Mouse (Mus musculus) C2C12 (cell line): ENCODE measurements around the gene Lipc. TPM values are rescaled to one million over a fixed set of nuclear protein-coding genes. Genes with fewer than 3 reads are reported as not detected.

Experiments
- H3K27me3 ChIP-seq: one replicate; pipeline ENCODE4 v1.6.1; 2011; ENCODE audit not compliant: control insufficient read depth, insufficient read depth, insufficient read length
- H3K36me3 ChIP-seq: one replicate; pipeline ENCODE4 v1.6.1; 2011; ENCODE audit not compliant: control insufficient read depth, insufficient read depth
- H3K4me3 ChIP-seq: one replicate; pipeline ENCODE4 v1.5.1; 2011; ENCODE audit warnings: mild to moderate bottlenecking, control low read depth; ENCODE audit not compliant: poor library complexity, insufficient read depth, severe bottlenecking
- H3K79me2 ChIP-seq: one replicate; pipeline ENCODE4 v1.6.1; 2011; ENCODE audit not compliant: control insufficient read depth, insufficient read depth
- H3K79me3 ChIP-seq: one replicate; pipeline ENCODE4 v1.6.1; 2011; ENCODE audit warnings: low read depth, control low read depth
- H3ac ChIP-seq: one replicate; pipeline ENCODE3; 2011; ENCODE audit warnings: low read depth; ENCODE audit not compliant: control insufficient read depth, insufficient read length
- CEBPB ChIP-seq: IDR thresholded peaks from one replicate; pipeline ENCODE4 v1.6.1; 2011; ENCODE audit warnings: low read depth, mild to moderate bottlenecking, control low read depth, moderate library complexity
- CTCF ChIP-seq: IDR thresholded peaks from one replicate; pipeline ENCODE4 v1.5.1; 2011; ENCODE audit not compliant: control insufficient read depth, insufficient read depth, insufficient read length
- FOSL1 ChIP-seq: IDR thresholded peaks from one replicate; pipeline ENCODE4 v1.8.0; 2011; ENCODE audit warnings: mild to moderate bottlenecking, low read length; ENCODE audit not compliant: poor library complexity, insufficient read depth, severe bottlenecking
- MAX ChIP-seq: IDR thresholded peaks from one replicate; pipeline ENCODE4 v1.6.1; 2011; ENCODE audit warnings: mild to moderate bottlenecking, control low read depth
- MYOD1 ChIP-seq: IDR thresholded peaks from one replicate; pipeline ENCODE4 v1.6.1; 2011; ENCODE audit warnings: low read depth; ENCODE audit not compliant: control insufficient read depth, insufficient read length
- MYOG ChIP-seq: IDR thresholded peaks from one replicate; pipeline ENCODE4 v1.6.1; 2011; ENCODE audit not compliant: control insufficient read depth, insufficient read length; ENCODE audit errors: extremely low read depth
- USF1 ChIP-seq: IDR thresholded peaks from one replicate; pipeline ENCODE4 v1.6.1; 2011; ENCODE audit warnings: low read depth, mild to moderate bottlenecking, control low read depth, moderate library complexity
- polyA plus RNA-seq: library from polyadenylated mRNA; unstranded; fragments of >200 nt; fragmentation: generic; extraction: Trizol; gene quantifications from one replicate; pipeline ENCODE4 v1.2.1, GENCODE M21; 2012; ENCODE audit warnings: missing spikeins

Gene Lipc
- polyA plus RNA-seq, 1 experiment, result not detected

DNA sequence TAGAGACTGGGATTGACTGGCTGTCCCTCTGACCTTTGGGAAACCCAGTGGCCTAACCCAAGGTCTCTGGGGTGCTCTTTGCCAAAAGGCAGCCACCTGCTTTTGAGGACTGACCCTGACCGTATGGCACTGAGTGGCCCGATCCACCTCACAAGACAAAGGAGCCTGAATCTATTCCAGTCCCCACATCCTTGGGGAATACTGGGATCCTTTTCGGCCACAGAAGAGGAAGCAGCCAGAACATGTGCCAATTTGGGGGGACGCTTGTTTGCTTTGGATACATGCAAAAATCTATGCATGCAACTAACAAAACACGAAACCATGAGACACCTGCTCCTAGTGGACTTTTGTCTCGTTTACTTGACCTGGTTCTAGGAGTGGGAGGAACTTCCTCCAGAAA lies 41.7 kb downstream of the Lipc start:
- H3K36me3 ChIP-seq, result no peaks in the 10 kb centered on the region
- TF ChIP-seq MAX (no peak), USF1 (no peak), FOSL1 (no peak), CEBPB (no peak), CTCF (no peak), MYOD1 (no peak), MYOG (no peak)
- H3K4me3 ChIP-seq, result no peak overlapping the region

GRCm38 (mm10) chr9:70902821-70903730 lies 49.0 kb downstream of the Lipc start:
- Histone ChIP-seq H3K27me3 (no peaks in the 10 kb centered on the region), H3ac (no peak overlapping the region), H3K36me3 (no peaks in the 10 kb centered on the region), H3K79me2 (no peaks in the 10 kb centered on the region), H3K4me3 (no peak overlapping the region), H3K79me3 (no peaks in the 10 kb centered on the region)
- TF ChIP-seq CEBPB (no peak), USF1 (no peak), FOSL1 (no peak), CTCF (no peak), MYOG (no peak), MAX (no peak), MYOD1 (no peak)

More for the DNA sequence above, 41.7 kb downstream of the Lipc start:
- Histone ChIP-seq H3K79me2 (no peaks in the 10 kb centered on the region), H3K27me3 (peaks cover 3% of the 10 kb centered on the region), H3ac (no peak overlapping the region), H3K79me3 (no peaks in the 10 kb centered on the region)

GRCm38 (mm10) chr9:70894201-70894600 lies 57.8 kb downstream of the Lipc start:
- no peaks in the 10 kb centered on the region for H3K36me3 ChIP-seq
- H3ac ChIP-seq, result no peak overlapping the region
- no peaks in the 10 kb centered on the region for H3K27me3 ChIP-seq
- TF ChIP-seq MAX (no peak), FOSL1 (no peak), USF1 (no peak), MYOD1 (no peak), MYOG (no peak), CEBPB (no peak), CTCF (no peak)
- no peak overlapping the region for H3K4me3 ChIP-seq
- no peaks in the 10 kb centered on the region for H3K79me3 ChIP-seq
- H3K79me2 ChIP-seq, result no peaks in the 10 kb centered on the region

DNA sequence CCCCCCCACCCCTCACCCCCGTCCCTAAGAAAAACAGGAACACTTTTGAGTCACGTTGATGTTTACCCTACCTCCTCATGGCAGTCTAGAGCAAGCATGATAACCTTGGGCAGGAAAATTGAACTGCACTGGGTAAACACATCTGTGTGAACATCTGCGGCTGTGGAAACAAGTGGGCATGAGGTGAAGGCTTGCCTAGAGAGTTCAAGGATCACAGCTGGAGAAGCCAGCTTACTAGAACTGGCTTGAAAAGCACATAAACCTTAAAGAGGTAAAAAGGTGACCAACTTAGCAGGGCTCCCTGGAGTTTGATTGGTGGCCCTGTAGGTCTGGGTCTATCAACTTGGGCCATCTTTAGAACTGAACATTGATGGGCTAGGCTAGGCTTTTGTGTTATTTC lies 58.5 kb downstream of the Lipc start:
- Histone ChIP-seq H3ac (no peak overlapping the region), H3K36me3 (no peaks in the 10 kb centered on the region), H3K27me3 (no peaks in the 10 kb centered on the region), H3K79me2 (no peaks in the 10 kb centered on the region), H3K4me3 (no peak overlapping the region), H3K79me3 (no peaks in the 10 kb centered on the region)
- TF ChIP-seq USF1, result no peak
- no peak for TF ChIP-seq FOSL1
- TF ChIP-seq MYOD1, result no peak
- no peak for TF ChIP-seq CTCF
- TF ChIP-seq MYOG, result no peak
- no peak for TF ChIP-seq MAX
- no peak for TF ChIP-seq CEBPB

GRCm38 (mm10) chr9:70892627-70893026 lies 59.4 kb downstream of the Lipc start:
- H3ac ChIP-seq, result no peak overlapping the region
- H3K79me2 ChIP-seq, result no peaks in the 10 kb centered on the region
- H3K4me3 ChIP-seq, result no peak overlapping the region
- TF ChIP-seq MYOD1 (no peak), CEBPB (no peak), CTCF (no peak), MYOG (no peak), USF1 (no peak), FOSL1 (no peak), MAX (no peak)
- H3K79me3 ChIP-seq, result no peaks in the 10 kb centered on the region
- H3K27me3 ChIP-seq, result no peaks in the 10 kb centered on the region
- no peaks in the 10 kb centered on the region for H3K36me3 ChIP-seq

GRCm38 (mm10) chr9:70891431-70892133 lies 60.4 kb downstream of the Lipc start:
- H3K36me3 ChIP-seq, result no peaks in the 10 kb centered on the region
- no peak for TF ChIP-seq MAX
- TF ChIP-seq CEBPB, result no peak
- TF ChIP-seq USF1, result no peak
- TF ChIP-seq CTCF, result no peak
- no peak for TF ChIP-seq MYOG
- no peak for TF ChIP-seq FOSL1
- no peak for TF ChIP-seq MYOD1
- H3K79me2 ChIP-seq, result no peaks in the 10 kb centered on the region
- no peaks in the 10 kb centered on the region for H3K79me3 ChIP-seq
- no peaks in the 10 kb centered on the region for H3K27me3 ChIP-seq
- H3ac ChIP-seq, result no peak overlapping the region
- H3K4me3 ChIP-seq, result no peak overlapping the region
